Mouse (Mus musculus) ES-E14 (cell line): ENCODE measurements around the gene Cox18. TPM values are rescaled to one million over a fixed set of nuclear protein-coding genes. Genes with fewer than 3 reads are reported as not detected.

Source experiments
- DNase-seq: peaks from one replicate; pipeline ENCODE4 v3.0.0-alpha.2; 2013; ENCODE audit warnings: low read depth, low spot score
- H3K27ac ChIP-seq: 2 replicates; pipeline ENCODE4 v1.5.1; 2012; ENCODE audit warnings: low read depth, mild to moderate bottlenecking, low read length, moderate library complexity, mixed read lengths; ENCODE audit not compliant: poor library complexity, insufficient read depth, severe bottlenecking
- H3K36me3 ChIP-seq: 2 replicates; pipeline ENCODE4 v1.6.1; 2012; ENCODE audit warnings: mild to moderate bottlenecking, low read length, moderate library complexity, mixed read lengths; ENCODE audit not compliant: control insufficient read depth, poor library complexity, insufficient read depth, severe bottlenecking
- H3K4me1 ChIP-seq, 2 experiments: fragments of 150-350 bp in 1 of 2; sonication (generic) in 1 of 2; 2 replicates each; pipeline ENCODE4 v1.6.1; 2012; ENCODE audit warnings: low read length in 2 of 2, mild to moderate bottlenecking in 1 of 2, mixed read lengths in 1 of 2; ENCODE audit not compliant: control insufficient read depth in 2 of 2, insufficient read depth in 2 of 2, poor library complexity in 1 of 2
- H3K4me3 ChIP-seq, 2 experiments: fragments of 150-350 bp in 1 of 2; sonication (generic) in 1 of 2; 2 replicates each; pipeline ENCODE4 v1.5.1; 2012; ENCODE audit warnings: low read length in 2 of 2, low read depth in 1 of 2, mild to moderate bottlenecking in 1 of 2, mixed read lengths in 1 of 2; ENCODE audit not compliant: insufficient read depth in 1 of 2, poor library complexity in 1 of 2, severe bottlenecking in 1 of 2
- H3K9ac ChIP-seq: 2 replicates; pipeline ENCODE4 v1.6.1; 2012; ENCODE audit warnings: low read depth, mild to moderate bottlenecking, low read length, mixed read lengths; ENCODE audit not compliant: poor library complexity, insufficient read depth, severe bottlenecking
- H3K9me3 ChIP-seq: fragments of 150-350 bp; sonication (generic); 2 replicates; pipeline ENCODE4 v1.6.1; 2012; ENCODE audit warnings: low read depth, mild to moderate bottlenecking, low read length; ENCODE audit not compliant: control insufficient read depth, insufficient read depth
- CHD2 ChIP-seq: IDR thresholded peaks from 2 replicates; pipeline ENCODE4 v1.6.1; 2014; ENCODE audit warnings: mild to moderate bottlenecking, low read depth, low read length, inconsistent platforms
- HCFC1 ChIP-seq: IDR thresholded peaks from 2 replicates; pipeline ENCODE4 v1.6.1; 2012; ENCODE audit warnings: low read length, inconsistent platforms, borderline replicate concordance; ENCODE audit not compliant: insufficient read depth
- MAFK ChIP-seq: IDR thresholded peaks from 2 replicates; pipeline ENCODE4 v1.6.1; 2014; ENCODE audit warnings: mild to moderate bottlenecking, low read depth, low read length, inconsistent platforms; ENCODE audit not compliant: insufficient read depth
- ZC3H11A ChIP-seq: IDR thresholded peaks from 2 replicates; pipeline ENCODE4 v1.6.1; 2012; ENCODE audit warnings: low read depth, mild to moderate bottlenecking, inconsistent platforms, low read length, borderline replicate concordance
- ZNF384 ChIP-seq: IDR thresholded peaks from 2 replicates; pipeline ENCODE4 v1.6.1; 2012; ENCODE audit warnings: low read depth, low read length, inconsistent platforms
- in situ Hi-C, 2 experiments: fragments of 600-800 bp; cut with MboI; formaldehyde crosslinking; loops; one replicate each; pipeline ENCODE4 v1.15.1; 2025; ENCODE audit warnings: low sequenced_read_pairs in 2 of 2, inconsistent platforms in 1 of 2; ENCODE audit not compliant: unreplicated experiment in 2 of 2
- total RNA-seq: library from RNA; depleted of rRNA; stranded (reverse); fragments of 300-350 nt; gene quantifications from 2 replicates; pipeline ENCODE4 v1.2.3, GENCODE M21; 2012

Gene Cox18
- total RNA-seq, 1 experiment, result 38.1 TPM

DNA sequence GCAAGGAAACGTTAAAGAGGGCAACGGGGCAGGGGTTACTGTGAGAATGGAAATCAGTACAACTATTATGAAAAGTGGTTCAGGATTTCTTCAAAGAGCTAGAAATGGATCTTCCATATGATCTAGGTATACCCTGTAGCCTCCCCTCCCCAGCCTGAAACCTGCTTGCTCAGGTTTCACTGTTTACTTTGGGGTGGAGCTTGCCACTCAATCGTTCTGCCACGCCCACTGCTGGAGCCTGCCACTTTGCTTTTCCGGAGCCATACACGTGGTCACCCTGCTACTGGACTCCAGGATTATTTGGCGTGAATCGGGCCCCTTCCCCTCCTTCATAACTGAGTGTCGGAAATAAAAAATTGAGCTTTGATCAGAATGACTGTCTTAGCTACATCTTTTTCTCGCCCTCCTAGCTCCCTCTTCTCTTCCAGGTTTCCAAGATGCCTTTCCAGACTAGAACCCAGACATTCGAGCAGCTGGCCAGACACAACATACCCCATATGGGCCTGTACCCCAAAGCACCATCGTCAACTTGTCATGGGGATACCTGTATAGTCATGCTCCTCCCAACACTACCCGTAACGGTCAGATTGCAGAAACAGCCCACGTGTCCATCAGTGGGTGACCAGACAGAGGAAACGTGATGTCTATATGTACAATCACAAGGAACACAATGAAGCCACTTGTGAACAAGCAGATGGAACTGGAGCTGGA is 23.7 kb downstream of the Cox18 start:
- H3K9me3 ChIP-seq, result no peaks in the 10 kb centered on the region
- H3K9ac ChIP-seq, result no peak overlapping the region
- no peak overlapping the region for H3K27ac ChIP-seq
- TF ChIP-seq HCFC1, result no peak
- TF ChIP-seq MAFK, result no peak
- TF ChIP-seq ZNF384, result no peak
- no peak for TF ChIP-seq CHD2
- TF ChIP-seq ZC3H11A, result no peak
- no peak for DNase-seq
- no peak overlapping the region for H3K4me3 ChIP-seq
- in situ Hi-C loops, result loop anchor here in 1 of 2 experiments (25.0 kb wide), 3 partner anchors 363 to 712 kb away; partner anchors contain the start of gene Cxcl2
- no peaks in the 10 kb centered on the region for H3K36me3 ChIP-seq
- 0 out of 4 replicates have a peak, but pooled peaks cover 0 to 2% of the 10 kb centered on the region in 2 experiments for H3K4me1 ChIP-seq

DNA sequence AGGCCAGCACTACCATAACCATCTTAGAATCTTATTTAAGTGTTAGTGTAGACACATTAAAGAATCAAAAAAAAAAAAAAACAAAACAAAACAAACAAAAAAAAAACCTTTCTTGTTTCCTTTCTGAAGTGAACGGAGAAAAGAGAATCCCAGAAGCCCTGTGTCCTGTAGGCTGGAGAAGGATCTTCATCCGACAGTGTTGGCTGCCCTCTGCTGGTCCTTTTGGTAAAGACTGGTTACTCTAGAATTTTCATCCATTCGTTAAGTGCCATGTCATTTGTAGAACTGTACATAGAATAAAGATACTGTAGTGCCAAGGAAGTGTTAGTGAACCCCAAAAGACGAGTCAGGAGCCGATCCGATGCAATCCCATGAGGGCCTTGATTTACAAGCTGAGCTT is 29.0 kb downstream of the Cox18 start:
- H3K27ac ChIP-seq, result no peak overlapping the region
- H3K4me1 ChIP-seq, result no peaks in the 10 kb centered on the region
- no peaks in the 10 kb centered on the region for H3K9me3 ChIP-seq
- no peak for TF ChIP-seq CHD2
- 0 out of 2 replicates have a peak, but pooled peaks have one; percentile 26 for TF ChIP-seq ZNF384
- TF ChIP-seq ZC3H11A, result peak; percentile 50; the same call in 1 of the 2 replicates
- DNase-seq, result peak; percentile 56
- H3K4me3 ChIP-seq, result no peak overlapping the region
- no peaks in the 10 kb centered on the region for H3K36me3 ChIP-seq
- no peak overlapping the region for H3K9ac ChIP-seq
- in situ Hi-C loops, result loop anchor here in 1 of 2 experiments (25.0 kb wide), 1 partner anchor 358 kb away; no protein-coding TSS in a partner anchor

DNA sequence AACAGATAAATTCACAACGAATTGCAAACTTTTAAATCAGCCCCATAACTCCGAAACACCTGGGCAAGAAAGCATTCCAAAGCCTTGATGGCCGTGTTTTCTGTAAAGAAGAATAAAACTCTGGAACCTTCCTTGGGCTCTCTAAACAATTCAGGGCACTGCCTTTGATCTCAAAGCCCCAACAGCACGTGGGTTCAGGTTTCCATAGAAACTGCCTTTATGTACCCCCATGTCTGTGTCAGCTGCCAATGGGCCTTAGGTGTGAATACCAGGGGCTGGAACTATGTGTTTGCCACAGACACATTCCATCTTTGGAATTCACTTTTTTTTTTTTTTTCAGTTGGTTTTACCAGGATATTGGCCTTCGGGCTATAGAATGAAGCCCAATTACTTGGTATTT is 41.0 kb downstream of the Cox18 start:
- no peaks in the 10 kb centered on the region for H3K9me3 ChIP-seq
- H3K4me3 ChIP-seq, result no peak overlapping the region
- H3K27ac ChIP-seq, result no peak overlapping the region
- no peak overlapping the region for H3K9ac ChIP-seq
- DNase-seq, result no peak
- no peak for TF ChIP-seq HCFC1
- TF ChIP-seq ZC3H11A, result no peak
- no peak for TF ChIP-seq MAFK
- TF ChIP-seq ZNF384, result no peak
- TF ChIP-seq CHD2, result no peak
- in situ Hi-C loops, result loop anchor here in 1 of 2 experiments (25.0 kb wide), 1 partner anchor 345 kb away; no protein-coding TSS in a partner anchor
- no peaks in the 10 kb centered on the region for H3K36me3 ChIP-seq
- no peaks in the 10 kb centered on the region for H3K4me1 ChIP-seq

DNA sequence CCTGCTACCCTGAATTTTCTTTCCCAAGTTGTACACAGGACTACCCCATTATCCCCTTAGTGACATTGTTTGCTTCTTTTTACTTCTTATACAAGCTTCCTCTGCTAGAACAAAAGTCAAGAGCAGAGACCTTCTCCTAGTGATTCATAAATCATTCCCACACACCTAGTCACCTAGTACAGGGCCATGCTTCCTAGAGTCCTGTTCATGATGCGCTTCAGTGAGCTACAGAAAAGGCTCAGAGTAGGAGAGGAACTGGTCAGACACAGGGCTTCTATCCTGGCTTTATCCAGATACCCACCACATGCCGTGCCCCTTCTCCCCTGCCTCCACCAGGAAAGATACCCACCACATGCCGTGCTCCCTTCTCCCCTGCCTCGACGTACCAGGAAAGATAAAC is 44.7 kb downstream of the Cox18 start:
- H3K36me3 ChIP-seq, result no peaks in the 10 kb centered on the region
- in situ Hi-C loops, result loop anchor here in 1 of 2 experiments (25.0 kb wide), 1 partner anchor 342 kb away; no protein-coding TSS in a partner anchor
- TF ChIP-seq CHD2, result no peak
- no peak for TF ChIP-seq HCFC1
- TF ChIP-seq MAFK, result no peak
- TF ChIP-seq ZNF384, result no peak
- no peak for TF ChIP-seq ZC3H11A
- DNase-seq, result no peak
- no peaks in the 10 kb centered on the region for H3K4me1 ChIP-seq
- no peak overlapping the region for H3K9ac ChIP-seq
- H3K4me3 ChIP-seq, result no peak overlapping the region
- H3K27ac ChIP-seq, result no peak overlapping the region
- no peaks in the 10 kb centered on the region for H3K9me3 ChIP-seq
